Mouse (Mus musculus): ENCODE data around the gene Krtap26-1.
A peak's percentile ranks its signal among the peaks of the same experiment; 100 is the strongest.

Gene Krtap26-1

DNA sequence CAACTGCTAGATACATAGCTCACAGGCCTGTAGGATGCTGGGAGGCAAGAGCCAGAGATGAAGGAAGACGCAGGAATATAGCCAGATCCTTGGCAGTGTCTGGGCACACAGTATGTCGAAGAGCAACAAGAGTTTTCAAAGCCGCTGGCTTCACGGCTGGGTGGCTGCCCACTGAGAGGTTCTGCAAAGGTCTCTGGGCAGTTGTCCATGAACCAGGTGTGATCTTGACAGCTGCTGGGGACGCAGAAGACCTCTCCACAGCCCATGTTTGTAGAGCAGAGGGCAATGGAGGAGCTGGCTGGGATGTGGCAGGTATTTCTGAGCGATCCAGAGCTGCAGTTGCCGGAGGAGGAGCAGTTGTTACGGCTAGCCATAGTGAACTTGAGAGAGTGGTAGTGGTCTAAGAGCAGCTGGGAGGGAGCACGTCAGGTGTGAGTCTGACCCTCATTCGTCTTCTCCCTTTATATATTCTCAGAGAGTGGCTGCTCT, at the start of gene Krtap26-1:
TSS of gene Krtap26-1 (minus strand) at position 439 of the 489 bp plus-strand sequence.
- no peak for DNase-seq

DNA sequence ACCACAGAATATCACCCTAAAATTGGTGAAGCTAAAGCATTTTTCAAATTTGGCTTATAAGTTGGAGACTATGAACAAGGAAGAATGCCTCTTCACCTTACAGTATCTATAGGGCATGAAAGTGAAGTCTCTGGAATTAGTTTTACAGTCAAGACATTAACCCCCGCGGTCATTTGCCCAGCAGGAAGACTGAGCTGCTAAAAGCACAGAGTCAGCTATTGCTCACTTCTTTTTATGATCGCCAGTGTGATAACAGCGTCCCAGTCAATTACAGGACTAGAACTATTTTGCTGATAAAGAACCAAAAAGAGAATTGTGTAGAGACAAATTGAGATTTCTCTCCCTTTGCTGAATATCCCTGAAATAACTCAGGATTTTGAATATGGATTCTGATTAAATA, 48.7 kb upstream of the Krtap26-1 start:
- no peak for DNase-seq

DNA sequence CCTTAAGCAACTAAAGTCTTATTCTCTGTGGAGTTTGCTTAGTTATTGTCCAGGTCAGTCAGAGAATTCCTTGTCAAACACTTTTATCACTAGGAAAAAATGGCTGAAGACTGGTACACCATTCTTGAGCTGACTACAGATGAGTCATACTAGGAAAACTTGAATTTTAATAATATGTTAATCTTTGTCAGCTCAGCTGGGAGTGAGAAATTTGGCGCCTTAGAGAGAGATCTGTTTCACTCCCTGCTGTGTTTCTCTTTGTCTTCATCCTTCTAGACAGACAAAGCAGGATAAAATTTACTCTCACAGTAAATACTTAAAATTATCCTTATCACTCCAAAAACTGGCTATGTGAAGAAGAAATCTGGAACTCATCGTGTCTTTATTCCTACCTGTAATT, 33.7 kb upstream of the Krtap26-1 start:
- DNase-seq = no peak

DNA sequence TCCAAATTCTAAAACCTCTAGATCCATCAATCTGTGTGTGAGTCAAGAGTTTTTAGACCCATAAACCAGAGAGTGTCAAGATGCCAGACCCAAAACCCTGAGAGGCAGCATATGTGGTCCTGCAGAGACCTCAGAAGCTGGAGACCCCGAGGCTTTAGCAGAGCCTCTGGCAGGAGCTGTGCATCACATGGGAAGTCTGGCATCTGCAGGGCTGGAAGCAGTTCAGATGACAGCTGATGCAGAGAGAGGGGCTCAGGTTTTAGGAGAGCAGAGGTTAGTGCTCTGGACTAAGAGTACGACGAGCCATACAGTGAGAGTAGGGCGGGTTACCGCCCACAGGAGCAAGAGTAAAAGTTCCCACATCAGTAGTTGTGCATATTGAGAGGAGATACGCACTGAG, 31.5 kb upstream of the Krtap26-1 start:
- DNase-seq = no peak

DNA sequence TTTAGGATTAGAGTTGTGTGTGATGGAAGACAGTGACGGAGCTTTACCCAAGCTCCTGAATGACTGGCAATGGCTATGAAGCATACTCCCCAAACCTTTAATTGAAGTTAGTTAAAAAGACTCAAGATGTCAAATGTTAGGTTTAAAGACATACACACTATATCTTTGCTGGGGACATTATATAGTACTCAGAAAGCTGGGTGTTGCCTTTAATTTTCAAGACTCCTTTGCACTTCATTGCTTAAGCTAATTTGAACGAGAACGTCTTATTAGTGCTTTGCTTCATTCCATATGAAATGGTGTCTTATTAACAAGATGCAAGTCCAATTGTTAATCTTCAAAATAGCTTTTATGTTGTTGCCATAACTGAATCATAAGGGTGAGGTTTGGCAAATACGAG, 24.0 kb upstream of the Krtap26-1 start, which contains the start of gene Krtap27-1:
TSS of gene Krtap27-1 (minus strand) at position 101 of the 400 bp plus-strand sequence.
- DNase-seq = no peak

DNA sequence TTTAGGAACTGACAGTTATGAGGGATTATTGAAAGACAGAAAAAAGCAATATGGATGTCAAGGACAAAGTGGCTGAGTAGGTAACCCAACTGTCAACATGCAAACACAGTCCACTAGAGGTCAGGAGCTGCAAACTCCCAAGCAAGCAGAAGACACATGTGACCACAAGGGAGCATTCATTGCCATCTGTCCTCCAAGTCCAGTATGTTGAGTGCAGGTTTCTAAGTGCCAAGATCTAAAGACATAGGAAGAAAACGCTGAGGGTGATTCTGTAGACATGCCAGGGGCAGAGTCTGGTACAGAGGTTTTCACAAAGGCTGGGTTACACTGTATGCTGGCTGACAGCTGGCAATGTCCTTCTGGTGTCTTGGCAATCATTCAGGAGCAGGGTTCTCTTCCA, 9.8 kb upstream of the Krtap26-1 start:
- peak; percentile 12 to 28 for DNase-seq

DNA sequence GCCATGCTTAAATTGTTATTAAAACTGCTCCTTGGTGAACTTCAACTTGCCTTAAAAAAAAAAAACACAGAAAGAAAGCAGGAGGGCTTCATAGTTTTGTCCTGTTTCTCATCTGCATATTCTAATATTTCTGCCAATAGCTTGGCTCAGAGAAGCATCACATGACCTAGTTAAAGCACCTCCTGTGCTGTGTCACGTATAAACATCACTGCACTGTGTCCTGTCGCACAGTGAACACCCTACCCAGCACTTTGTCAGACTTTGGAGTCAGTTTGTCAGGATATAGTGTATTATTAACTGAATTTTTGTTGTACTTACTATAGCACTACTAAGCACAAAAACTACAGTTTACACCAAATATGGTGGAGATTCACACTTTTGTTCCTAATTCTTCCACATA, 4.4 kb upstream of the Krtap26-1 start:
- peak; percentile 25 to 31 for DNase-seq

DNA sequence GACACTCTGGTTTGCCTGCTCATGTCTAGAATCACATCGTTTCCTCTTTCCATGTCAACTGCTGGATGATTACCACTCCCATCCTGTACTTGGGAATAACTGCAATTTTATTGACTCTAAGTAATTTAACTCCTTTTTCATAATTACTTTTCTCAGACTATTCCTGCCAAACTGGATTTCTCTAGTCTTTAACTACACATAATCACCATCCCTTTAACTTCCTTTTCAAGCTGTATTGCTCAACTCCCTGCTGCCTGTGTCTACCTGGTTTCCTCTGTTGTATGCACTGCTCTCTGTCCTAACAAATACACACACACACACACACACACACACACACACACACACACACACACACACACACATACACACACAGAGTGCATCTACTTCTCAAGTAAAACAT, 3.5 kb upstream of the Krtap26-1 start:
- DNase-seq = no peak

DNA sequence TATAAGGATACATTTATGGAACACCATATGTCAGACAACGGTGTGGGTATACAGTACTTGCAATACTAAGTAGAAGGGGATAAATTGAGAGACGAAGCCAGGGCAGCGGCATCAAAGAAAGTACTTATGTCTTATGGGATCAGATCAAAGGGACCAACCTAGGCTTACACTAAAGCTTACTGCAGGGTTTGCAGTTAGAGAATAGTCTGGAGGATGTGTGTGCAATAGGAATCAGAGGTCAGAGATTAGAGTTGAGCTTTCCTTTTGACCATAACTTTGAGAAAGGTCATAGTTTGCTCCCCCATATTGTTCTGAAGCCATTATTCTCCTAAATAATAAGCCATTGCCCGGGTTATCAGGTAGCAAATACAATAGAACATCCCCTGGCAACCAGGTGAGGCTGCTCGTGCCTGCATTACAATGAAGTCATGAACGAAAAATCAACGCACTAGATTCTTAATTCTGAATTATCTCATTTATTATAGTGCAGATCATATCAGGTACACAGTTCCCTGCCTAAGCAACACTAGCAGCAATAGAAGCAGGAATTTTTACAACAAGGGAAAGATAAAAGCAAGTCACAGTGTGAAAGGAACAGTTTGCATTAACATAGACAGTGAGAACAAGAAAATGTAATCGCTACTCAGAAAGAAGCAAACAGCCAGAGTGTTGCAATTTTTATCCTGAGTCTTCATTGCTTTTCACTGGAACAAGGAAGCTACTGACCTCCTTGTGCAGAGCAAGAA, 1.1 kb downstream of the Krtap26-1 start:
- no peak for DNase-seq

DNA sequence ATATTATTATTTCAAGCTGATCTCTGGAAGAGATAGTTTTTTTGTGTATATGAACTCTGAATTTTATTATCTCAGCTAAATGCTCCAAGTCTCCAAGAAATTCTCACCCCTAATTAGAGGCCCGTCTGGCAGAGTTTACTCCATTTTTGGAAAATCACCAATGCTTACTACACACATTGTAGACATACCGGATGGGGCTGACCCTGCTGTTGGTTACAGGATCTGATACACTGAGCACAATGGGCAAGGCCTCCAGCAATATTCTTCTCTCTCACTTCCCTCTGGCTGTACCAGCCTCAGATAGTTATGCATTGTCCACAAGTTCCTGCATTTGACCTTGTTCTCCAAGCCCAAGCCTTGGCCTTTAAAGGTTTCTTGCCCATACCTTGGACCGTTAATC, 7.5 kb downstream of the Krtap26-1 start:
- DNase-seq = no peak

DNA sequence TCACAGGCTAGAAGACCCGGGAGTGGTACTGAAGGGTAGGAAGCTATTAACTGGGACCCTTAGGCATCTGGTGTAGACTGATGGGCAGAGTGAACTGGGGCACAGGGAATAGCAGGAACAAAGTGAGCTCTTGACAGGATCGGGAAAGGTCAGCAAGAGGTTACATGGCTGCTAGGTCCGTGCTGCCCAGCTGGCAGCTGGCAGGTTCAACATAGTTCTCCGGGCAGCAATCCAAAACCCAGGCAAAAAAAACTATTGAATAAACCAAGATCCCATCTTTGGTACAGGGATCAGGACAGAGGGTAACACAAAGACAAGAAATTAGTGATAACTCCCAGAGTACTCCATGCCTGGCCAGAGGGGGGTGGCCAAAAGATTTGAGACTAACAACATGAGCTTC, 12.5 kb downstream of the Krtap26-1 start:
- peak; percentile 71 to 74 for DNase-seq

DNA sequence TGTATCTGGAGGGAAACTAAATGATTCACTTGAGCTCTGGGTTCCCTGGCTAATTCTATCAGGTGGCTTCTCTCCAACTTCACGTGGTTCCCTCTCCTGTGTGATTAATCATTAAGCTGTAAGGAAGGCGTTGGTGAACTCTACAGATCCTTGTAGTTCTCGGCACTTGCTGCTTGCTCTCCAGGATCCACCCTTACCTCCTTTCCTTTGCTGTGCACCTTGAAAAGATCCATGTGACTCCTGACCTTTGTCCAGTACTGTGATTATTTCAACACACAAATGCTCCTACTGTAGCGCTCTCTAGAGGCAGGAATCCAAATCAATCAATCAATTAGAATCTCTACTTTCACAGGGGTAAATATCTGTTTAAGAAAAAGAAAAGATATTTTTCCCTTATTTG, 16.1 kb downstream of the Krtap26-1 start:
- peak; percentile 51 to 89 for DNase-seq

DNA sequence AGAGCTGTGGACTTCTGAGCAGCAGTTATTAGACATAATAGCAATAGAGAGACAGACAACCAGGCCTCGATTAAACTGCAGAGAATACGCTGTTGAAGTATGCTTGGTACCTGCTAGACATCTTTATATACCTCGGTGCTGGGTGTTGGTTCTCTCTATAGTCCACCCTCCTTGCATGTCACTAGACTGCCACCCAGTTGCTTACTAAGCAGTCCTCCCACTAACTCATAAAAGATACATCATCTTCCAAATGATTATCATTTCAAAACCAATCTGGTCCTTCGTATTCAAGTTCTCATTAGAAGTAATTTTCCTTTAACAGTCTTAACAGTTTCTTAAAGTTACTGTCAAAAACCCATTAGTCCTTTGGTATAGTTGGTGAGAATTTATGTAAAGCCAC, 20.0 kb downstream of the Krtap26-1 start, which contains the start of gene 2310079G19Rik:
TSS of gene 2310079G19Rik (minus strand) at position 101 of the 400 bp plus-strand sequence.
- DNase-seq = no peak

DNA sequence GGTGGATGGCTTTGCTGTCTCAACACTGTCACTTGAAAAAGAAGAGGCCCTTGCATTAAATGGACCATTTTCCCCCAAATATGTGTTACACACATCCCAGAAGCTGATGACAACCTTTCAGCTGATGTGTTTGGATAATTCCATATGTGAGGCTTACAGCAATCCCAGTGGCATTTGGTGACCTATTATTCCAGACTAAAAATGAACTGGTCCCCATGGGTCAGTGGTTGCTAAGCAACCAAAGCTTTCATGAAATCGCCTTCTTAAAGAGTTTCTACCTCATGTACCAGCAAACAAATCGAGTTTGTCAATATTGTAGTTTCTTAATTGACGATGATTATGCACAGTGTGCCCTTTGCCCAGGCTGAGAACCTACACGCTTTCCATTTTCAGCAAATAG, 34.9 kb downstream of the Krtap26-1 start:
- DNase-seq = no peak

DNA sequence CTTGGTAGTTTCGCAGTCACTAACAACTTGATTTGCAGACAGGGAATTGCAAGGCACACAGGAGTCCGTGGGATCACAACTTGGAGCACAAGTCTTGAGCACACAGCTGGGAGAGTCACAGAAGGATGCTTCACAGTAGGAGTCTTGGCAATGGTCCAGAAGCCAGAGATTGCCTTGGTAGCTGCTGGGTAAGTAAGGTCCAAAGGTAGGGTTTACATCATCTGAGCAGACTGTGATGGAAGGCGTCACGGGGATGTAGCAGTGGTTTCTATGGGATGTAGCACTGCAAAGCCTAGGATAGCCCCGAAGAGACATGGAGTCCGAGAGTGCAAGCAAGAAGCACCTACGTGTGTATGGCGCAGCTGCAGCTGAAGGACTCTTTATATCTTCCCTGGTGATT, 35.7 kb downstream of the Krtap26-1 start, which contains the start of gene Krtap24-1:
TSS of gene Krtap24-1 (minus strand) at position 358 of the 400 bp plus-strand sequence.
- DNase-seq = no peak

DNA sequence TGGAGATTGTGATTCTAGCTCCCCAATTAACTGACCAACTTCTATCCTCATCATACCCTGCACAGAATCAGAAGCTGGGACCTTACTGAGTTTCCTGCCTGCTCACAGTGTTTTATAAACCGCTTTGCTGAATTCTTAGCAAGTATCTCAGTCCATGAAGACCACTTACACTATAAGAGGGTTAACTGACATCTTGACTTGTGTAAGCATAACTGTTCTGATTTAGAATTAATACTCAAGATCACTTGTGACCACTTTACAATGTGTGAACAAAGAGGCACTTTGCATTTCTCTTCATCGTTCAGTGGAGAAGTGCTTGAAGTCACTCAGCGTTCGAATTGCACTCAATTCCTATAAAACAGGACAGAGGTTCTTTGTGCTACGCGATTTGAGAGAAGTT, 43.0 kb downstream of the Krtap26-1 start:
- DNase-seq = no peak

DNA sequence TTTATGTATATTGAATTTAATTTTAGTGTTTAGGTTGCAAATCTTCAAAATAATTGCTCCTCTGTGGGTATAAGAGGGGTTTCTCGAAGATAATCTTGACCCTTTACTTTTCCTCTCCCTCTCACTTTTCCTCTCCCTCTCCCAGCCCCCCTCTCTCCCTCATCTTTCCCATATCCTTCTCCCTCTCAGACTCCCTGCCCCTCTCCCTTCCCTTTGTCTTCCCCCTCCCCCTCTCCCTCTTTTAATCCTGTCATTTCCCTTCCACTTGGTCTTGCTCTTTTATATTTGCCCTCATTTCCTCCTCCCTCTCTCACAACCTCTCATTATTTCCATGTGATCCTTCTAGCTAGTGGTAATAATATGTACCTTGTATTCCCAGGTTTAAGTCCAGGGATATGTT, 45.1 kb downstream of the Krtap26-1 start:
- no peak for DNase-seq

DNA sequence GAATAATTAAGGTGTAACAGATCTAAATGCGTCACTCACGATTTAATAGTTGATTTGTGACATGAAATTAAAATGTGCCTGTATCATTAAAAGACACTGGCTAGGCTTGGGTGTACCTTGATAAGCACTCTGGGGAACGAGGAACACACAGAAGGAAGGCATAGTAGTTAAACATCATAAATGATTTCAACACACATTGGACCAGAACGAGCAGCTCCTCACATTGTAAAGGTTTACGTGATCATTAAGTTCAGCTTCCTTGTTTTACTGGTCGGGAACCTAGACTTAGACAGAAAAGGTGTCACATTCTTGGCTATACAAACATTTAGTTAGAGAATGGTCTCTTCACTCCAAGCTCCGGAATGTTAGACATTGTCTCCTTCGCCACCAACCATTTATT, 47.3 kb downstream of the Krtap26-1 start:
- no peak for DNase-seq

DNA sequence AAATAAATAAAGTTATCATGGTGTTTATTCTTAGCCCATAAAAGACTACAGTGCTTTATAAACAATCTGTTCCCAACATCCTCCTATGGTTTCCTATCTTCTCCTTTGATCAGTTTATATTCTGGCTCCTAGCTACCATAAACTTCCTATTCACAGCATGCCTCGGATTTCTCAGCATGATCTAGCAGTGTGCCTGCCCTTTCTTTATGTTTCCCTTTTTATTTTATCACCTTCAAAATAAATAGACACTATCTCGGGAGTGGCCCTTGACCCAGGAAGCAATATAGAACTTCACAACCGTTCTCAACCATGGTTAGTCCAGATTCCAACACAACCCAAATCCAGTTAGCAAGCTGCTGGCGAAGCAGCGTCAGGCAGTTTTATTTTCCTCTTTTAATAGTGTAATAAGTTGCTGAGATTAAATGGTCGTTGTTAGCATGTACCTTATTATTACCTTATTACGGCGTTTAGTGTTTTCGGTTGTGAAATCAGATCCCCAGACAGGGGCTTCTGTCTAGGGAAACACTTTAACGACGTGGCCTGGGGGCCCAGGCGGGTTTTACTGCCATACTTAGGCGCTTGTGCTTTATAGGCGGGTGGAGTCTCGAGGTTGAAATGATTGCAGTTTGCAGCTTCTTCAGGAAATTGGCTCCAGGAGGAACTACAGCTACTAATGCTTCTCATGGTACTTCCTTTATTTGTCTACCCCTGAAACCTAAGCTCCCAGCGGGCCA, 47.9 kb downstream of the Krtap26-1 start:
- no peak for DNase-seq

Measured in kidney, postnatal 36 days (tissue).